Mouse (Mus musculus) urinary bladder, adult 18-20 months (tissue): ENCODE measurements around the gene Rnf8.
A peak's percentile ranks its signal among the peaks of the same experiment; 100 is the strongest.

Source experiments
- DNase-seq, 2 experiments: peaks; one replicate each; pipeline ENCODE4 v3.0.0; 2022; ENCODE audit warnings: low spot score in 2 of 2, mixed read lengths in 2 of 2

The Rnf8 gene

DNA sequence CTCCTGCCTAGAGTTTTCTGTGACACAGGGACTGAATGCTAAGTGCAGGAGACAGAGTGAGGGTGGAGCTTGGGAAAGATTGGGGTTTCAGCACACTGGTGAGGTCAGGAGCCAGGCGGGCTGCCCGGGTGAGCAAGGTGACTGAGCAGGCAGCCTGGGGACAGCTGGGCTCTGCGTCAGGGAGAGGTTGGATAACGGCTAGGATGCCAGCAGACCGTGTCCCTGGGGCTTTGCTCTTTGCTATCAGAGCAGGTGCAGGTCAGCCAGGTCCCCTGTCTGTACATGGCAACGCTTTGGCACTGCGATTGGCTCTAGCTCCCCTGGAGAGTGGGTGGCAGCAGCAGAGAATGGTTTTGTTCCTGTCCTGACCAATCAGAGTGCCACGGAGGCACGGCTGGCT, 12.7 kb downstream of the Rnf8 start:
- DNase-seq = no peak

DNA sequence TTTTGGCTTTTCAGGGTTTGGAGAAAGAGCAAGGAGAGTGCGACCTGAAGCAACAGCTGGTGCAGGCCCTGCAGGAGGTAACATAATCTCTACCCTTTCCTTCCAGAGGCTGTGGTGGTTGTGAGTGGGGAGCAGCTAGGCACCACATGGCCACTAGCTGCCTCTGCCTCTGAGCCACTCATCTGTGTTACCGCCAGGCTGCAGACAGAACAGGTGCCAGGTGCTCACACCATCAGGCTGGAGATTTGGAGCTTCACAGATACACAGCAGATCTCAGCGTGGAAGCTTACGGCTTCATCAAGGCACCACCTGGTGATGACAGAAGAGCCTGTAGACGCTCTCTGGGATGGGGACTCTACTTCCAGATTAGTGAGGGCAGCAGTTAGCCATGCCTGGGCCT, 14.4 kb downstream of the Rnf8 start:
- DNase-seq = no peak

DNA sequence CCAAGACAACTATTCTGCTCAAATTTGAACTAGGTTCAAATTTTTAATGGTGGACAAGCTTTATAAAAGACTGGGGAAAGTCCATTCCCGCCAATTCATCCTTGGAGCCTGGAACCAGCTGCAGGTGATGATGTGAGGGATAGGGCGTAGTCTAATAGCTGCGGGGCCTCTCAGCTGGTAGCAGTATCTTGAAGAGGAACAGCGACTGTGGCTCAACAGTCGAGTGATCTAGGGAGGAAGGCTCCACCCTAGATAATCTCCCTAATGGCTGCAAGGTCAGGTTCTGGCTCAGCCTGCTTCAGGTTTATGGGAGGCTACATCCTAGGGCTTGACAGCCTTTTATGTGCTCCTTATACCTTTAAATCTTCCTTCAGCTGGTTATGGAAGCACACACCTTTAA, 15.0 kb downstream of the Rnf8 start:
- no peak for DNase-seq

DNA sequence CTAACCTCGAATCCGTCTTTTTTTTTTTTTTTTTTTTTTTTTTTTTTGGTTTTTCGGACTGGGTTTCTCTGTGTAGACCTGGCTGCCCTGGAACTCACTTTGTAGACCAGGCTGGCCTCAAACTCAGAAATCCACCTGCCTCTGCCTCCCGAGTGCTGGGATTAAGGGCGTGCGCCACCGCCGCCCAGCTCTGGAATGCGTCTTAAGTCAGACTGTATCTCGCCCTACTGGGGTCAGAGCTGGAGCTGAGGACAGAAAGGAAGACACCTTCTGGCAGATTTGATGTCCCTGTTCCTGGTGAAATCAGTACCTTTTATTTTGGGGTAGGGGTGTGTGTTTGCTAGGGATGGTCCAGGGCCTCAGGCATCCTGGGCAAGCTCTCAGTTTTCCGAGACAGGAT, 17.7 kb downstream of the Rnf8 start:
- DNase-seq = no peak

DNA sequence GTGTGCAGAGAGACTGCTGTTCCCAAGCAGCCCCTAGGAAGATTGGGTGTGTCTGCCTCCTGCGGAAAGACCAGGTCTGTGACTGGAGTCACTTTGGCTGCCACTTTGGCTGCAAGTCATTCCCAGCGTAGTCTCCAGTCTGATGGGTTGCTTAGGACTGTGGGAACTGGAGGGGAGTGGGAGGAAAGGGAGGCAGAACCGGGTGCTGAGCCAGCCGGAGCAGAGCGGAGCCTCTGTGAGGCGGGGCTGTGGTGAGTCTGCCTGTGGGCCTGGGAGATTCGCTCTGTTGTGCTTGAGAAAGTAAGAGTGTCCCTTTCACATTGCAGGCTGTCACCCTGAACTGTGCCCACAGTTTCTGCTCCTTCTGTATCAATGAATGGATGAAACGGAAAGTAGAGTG, 20.9 kb downstream of the Rnf8 start:
- no peak for DNase-seq

DNA sequence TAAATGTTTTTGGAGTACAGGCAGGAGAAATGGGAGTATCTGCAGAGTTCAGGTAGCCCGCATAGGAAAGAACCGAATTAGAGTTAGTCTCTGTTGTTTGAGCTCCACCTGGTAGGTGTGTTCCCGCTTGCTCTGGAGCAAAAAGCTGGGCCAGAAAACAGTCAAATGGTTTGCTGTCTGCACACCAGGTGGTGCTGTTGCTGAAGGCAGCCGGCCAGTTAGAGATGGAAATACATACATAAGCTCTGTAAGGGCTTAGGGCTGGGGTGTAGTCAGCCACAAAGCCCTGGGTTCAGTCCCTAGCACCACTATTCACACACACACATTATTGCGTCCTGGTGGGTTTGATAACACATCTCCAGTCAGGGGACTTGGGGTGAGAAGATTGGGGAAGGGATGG, 21.5 kb downstream of the Rnf8 start:
- DNase-seq = no peak

DNA sequence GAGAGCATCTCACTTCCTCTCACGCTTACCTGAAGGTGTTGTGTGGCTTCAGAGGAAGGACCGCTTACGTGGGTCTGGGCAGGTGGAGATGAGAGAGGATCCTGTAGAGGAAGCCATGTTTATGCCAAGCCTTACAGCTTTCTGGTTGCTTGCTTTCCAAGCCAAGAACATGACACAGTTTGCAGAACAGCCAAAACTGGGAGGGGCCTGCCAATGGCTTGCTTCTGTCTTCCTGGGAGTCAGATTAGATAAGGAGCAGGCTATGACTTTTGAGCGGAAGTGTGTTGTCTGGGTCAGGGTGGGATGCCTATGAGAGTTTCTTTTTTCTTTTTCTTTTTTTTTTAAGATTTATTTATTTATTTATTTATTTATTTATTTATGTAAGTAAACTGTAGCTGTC, 22.8 kb downstream of the Rnf8 start:
- no peak for DNase-seq

DNA sequence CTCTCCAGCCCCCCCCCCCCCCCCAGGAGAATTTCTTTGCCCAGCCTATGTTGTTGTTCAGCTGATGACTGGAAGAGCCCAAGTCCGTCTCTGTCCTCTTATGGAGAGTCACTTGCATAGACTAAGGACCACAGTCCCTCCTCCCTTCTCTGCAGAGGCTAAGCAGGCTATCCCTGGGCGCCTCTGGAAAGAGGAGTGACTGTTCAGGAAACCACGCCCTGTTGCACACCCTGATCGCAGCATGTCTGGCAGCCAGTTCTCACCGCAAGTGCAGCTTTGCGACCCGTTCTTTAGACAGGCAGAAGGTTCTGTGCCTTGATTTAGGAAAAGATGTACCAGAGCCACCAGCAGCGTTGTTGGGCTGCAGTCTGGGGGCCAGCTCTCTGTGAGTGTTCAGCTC, 23.3 kb downstream of the Rnf8 start:
- DNase-seq = no peak

DNA sequence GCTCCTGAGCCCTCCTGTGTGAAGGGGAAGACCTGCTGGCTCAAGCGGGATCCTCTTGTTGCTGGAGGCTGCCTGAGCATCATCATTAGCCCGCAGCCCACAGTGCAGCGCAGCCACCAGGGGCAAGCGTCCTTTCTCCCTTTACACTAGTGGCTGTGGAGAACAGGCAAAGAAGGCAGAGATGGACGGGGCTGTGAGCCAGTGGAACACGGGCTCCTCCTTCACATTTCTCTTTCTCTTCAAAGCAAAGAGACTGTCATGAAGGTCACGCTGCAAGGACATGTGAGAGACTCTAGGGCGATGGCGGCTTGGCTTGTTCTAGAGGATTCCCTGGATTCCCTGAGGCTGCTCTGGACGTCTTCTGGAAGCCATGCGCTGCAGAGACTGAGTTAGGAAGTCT, 26.4 kb downstream of the Rnf8 start:
- no peak for DNase-seq

DNA sequence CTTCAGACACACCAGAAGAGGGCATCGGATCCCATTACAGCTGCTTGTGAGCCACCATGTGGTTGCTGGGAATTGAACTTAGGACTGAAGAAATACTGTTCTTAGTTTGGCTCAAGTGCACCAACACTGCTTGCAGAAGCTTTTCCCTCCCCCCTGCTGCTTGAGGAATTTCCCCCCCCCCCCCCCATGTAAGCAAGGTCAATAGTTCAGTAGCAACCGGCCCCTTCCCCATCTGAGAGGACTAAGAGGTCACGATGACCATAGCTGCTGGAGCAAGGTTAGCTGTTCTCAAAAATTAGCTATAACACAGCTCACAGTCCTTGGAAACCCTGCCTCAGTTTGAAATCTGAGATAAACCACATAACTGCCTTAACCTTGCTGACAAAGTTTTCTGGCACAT, 27.6 kb downstream of the Rnf8 start:
- no peak for DNase-seq

DNA sequence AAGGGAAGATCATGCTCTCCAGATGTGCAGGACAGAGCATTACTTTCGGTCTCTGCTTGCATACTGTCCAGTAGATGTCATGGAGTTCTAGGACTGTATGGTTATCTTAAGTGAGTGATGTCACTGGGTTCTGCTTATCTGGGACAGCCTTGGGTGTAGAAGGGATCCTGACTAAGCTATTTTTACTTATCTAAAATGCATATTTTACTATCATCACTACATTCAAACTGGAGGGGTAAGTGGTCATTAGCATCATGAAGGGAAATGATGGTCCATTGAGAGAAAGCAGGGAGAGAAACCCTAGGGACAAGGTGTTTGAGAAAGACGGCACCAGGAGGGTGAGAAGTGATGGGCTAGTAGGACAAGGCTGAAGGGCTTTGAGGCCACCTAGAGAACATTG, 43.7 kb downstream of the Rnf8 start:
- DNase-seq = no peak

DNA sequence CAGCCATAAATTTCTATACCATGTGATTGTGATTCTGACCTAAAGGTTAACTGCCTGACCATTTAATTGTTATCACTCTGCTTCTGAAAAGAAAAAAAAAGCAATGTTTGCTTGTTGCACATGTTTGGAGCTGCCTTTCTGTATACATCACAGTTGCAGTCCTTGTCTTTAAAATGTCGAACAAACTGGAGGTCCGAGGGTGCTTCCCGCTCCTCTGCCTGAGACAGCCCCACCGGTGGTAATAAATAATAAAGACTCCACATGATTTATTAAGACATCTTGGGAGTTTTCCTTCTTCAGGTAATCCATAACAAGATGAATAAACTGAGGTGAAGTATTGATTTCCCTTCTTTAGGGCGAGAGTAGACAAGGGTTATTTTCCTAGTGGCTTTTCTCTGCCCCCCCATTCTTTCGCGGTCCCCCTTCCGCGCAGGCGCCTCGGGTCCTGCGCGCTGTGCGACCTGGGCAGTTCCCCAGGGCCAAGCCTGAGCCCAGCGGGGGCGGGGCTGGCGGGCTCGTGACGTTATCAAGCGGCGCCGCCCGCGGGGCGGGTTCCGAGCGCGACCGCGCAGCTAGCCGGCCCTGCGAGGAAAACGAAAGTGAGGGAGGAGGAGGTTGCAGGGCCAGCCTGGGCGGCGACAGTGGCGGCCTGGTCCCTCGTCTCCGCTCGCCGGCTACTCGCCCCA, 45.6 kb downstream of the Rnf8 start, which contains the start of gene Cmtr1:
Gene Cmtr1, plus strand, starts transcription at position 520 of the 686 bp plus-strand sequence.
- peak; percentile 96 to 98 for DNase-seq

DNA sequence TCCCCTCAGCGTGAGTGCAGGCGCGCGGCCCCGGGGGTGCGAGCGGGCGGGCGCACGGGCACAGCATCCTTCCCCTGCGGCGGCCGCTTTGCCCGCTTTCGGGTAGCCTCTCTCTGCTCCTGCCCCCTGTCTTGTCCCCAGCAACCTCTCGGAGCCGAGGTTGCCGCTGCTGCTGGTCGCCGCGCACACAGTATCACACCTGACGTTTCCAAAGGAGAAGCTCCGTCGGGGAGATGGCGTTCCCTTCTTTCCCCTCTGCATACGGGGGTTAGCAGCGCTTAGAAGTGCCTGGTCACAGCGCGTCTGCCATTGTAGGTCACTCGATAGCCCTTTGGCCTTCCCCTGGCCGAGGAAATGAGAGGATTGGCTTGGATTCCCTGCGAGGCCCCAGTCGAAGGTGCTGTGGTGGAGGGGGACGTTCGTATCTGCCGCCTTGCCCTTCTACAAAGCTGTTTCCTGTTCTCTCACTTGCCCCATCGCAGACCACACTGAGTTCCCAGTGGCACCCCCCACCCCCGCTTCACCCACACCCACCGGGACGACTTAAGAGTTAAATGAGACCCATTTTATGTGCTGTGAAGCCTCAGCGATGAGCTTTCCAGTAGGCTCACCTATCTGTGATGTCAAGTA, 46.3 kb downstream of the Rnf8 start:
- DNase-seq = no peak

DNA sequence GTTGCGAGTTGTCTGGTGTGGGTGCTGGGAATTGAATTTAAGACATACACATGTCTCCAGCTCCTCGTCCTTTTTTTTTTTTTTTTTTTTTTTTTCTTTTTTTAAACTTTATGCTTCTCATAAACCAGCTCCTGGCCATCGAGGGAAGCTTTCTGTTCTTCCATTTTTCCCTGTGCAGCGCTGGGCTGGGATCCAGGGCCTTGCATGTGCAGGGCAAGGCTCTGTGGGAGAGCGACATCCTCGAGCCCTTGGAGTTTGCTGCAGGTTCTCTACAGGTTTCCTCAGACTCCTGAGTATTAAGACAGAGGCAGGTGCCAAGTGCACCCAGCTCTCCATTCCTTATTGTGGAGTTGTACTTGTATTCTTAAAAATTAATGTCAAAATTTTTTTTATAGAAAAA, 47.6 kb downstream of the Rnf8 start:
- DNase-seq = no peak

DNA sequence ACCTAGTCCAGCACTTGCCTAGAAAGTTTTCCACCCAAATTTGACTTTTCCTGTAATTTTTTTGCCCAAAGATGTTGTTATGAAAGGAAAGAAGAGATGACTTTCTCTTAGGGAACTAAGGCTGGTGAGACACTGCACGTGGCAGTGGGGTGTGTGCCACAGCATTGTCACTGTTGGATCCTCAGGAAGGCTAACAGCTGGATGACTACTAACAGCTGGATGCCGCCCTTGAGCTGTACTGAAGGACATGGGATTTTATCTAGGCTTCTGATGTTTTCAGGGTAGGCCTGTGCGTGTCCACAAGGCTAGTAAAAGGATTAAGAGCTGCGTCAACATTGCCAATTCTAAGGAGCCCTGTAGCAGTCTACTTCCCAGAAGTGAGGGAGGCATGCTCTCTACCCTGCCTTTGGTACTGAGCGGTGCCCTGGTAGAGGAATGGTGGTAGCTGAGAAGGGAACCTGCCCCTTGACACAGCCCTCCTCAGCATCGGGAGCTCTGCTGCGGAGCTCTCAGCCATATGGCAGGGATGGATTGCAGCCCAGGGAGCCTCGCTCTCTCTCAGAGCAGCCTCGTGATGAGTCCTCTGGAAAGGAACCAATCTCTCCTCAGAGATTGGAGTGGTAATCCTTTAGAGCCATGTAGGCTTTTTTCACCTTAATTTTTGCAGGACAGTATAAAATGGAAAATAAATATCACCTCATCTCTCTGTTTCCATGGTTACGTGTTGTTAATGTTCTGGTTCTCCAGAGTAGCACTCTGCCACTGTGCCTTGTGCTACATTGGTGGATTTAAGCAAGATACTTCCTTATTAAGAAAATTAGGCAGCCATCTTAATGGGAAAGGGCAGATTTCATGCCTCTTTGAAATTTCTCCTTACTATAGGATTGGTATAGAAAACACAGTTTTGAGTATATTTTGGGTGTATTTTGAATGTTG, 53.7 kb downstream of the Rnf8 start:
- DNase-seq = no peak

DNA sequence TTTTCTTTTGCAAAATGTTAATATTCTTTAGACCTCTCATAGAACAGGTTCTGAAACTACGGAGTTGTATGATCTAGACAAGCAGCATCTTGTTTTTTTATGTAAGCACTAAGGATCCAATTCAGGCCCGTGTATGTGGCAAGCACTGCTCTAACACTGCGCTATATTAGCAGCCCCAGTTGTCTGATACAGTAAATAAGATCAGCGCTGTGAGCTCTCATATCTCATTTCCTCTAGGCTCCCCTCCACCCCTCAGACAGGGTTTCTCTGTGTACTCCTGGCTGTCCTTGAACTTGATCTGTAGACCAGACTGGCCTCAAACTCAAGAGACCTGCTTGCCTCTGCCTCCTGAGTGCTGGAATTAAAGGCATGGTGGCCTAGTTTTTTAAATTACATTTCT, 54.4 kb downstream of the Rnf8 start:
- DNase-seq = no peak

DNA sequence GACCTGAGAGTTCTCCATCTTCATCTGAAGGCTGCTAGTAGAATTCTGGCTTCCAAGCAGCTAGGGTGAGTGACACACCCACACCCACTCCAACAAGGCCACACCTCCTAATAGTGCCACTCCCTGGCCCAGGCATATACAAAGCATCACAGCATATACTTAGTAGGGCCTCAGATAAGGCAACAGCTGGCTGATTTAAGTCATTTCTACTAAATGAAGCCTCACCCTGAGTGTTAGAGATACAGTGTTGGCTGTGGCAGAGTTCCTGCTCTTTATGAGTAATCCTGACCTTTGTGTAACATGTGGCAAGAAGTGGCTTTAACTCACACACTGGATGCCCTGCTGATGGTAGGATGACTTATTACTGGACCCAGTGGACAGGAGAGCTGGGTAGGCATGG, 55.3 kb downstream of the Rnf8 start:
- DNase-seq = no peak

DNA sequence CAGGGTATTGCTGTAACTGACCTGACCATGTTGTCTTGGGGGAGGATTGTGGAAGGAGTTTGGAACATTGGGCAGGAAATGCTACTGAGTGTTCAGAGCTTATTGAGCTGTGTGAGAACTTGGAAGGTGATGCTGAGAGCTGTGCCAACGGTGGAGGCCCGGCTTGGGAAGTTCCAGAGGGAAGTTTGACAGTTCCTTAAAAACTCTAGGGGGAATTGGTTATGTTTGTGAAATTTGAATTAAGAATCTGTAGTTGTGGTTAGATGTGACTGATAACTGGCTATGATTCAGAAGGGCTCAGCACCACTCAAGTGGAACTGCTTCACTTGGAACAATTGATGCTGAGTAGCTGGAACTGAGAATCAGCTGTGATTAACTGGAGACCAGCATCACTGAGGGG, 56.4 kb downstream of the Rnf8 start:
- no peak for DNase-seq

DNA sequence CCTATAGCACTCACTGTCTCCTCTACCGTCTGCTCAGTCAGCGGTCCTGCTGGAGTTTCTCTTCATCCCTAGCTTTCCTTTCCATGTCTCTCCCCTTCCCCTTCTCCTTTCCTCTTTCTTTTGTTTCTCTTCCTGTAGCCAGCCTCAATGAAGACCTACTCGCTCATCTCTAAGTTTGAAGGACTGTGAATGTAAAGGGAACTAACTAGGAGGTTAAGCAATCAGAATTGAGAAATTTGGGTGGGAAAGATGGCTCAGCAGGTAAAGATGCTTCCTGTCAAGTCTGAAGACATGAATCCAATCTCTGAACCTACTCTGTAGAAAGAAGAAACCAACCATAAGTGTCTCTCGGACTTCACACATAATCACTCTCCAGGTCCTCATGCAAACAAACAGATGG, 58.7 kb downstream of the Rnf8 start:
- DNase-seq = no peak

DNA sequence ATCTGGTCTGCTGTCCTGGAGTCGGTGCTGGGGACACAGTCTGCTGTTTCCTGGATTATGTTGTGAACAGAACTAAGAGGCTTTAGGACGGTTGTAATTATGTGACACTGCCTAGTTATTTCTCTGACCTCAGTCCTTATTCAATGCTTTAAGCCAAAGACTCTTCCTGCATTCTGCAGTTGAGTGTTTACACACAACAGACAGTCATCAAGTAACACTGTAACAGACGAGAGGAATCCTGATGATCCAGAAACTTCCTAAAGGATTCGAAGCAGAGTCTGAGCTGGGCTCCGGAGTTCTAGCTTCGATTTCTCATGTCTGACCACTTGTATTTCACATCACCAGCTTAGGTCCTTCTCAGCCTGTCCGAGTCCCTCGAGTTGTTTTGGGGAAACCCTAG, 63.9 kb downstream of the Rnf8 start:
- no peak for DNase-seq

DNA sequence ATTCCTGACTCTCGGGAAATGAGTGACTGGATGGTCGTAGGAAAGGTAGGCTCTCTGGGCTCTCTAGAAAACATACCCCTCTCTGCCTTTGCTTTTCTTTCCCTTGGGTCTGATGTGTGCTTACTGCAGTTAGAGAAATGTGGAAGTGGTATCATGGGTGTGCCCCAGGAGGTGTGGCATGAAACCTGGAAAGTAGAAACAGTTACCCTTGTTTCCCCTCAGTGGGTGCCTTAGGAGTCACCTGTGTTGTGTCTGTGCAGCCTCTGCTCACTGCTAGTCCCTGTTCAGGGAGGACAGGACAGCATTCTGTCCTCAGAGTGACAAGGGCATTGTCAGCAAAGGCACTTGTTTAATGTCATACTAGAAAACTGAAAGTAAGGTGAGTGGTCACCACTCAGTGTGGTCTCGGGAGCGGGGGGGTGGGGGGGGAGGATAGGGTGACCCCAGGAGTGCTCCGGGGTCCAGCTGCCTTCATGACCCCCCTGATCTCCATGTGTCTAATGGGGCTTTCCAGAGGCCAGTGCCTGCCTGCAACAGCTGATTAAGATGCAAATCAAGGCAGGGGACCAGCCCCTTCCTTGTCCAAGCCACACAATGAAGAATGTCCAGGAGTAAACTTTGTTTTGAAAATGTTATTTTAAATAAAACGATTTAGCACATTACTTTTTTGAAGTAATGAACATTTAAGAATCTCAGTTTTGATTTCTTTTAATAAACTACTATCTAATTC, 64.6 kb downstream of the Rnf8 start:
- DNase-seq = no peak

DNA sequence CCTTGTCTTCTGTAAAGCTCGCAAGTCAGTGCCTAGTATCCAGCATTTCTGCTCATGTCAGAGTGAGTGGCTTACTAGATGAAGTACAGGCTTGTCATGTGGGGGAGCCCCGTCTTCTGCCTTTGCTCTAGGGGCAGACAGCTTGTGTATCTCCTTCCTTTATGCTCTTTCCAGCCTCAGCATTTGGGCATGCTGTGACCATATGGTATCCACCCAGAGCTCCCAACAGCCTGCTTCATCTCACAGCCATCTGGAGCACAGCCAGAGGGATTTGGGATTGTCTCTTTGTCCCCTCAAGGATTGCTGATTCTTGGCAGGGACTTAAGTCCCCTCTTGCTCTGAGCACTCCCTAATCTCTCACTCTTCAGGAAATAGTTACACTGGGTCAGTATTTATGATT, 65.6 kb downstream of the Rnf8 start:
- DNase-seq = no peak
